Mouse (Mus musculus): ENCODE measurements at regions not wholly inside any gene's neighbourhood (a gene's known extent, or its start where the extent isn't known, plus 50 kb on each side); places are given as distances from the start of the nearest gene placed in this dataset.

DNA sequence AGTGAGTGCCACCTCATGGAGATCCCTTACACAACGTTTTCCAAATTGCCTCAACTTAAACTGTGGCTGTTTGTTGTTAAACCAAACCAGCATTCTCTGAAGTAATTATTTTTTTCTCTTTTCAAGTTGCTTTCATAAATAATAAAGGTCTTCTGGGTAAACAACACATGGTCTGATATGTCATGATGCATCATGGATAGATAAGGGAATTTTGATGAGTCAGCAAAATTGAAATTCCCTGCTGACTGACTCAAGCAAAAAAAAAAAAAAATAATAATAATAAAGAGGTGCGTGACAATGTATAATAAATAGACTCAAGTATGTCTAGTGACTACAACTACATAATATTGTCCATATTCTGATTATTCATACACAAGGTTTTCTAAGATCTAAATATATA lies 201.8 kb downstream of the Adgb start:
- Histone ChIP-seq H3K4me2 (ENCODE audit: low read length) (no peak overlapping the region), H3K4me3 (replicated peaks; ENCODE audit: low read depth, low read length) (no peak overlapping the region), H3K9me3 (replicated peaks; ENCODE audit: low read length) (no peaks in the 10 kb centered on the region), H3K27ac (no peak overlapping the region), H3K9ac (ENCODE audit: low read depth, low read length) (no peak overlapping the region), H3K4me1 (replicated peaks; ENCODE audit: insufficient read depth, low read length) (no peaks in the 10 kb centered on the region), H3K27me3 (ENCODE audit: insufficient read depth, low read length) (no peaks in the 10 kb centered on the region), H3K36me3 (ENCODE audit: insufficient read depth, low read length) (no peaks in the 10 kb centered on the region)
- ATAC-seq (replicated peaks; ENCODE audit: low FRiP score, low read depth): no peak
- 91% methylated on average over 2 of the region's 2 CpGs for WGBS
- DNase-seq (ENCODE audit: low spot score): no peak
- TF ChIP-seq CTCF (IDR thresholded peaks at IDR 0.05; ENCODE audit: low read depth): no peak

DNA sequence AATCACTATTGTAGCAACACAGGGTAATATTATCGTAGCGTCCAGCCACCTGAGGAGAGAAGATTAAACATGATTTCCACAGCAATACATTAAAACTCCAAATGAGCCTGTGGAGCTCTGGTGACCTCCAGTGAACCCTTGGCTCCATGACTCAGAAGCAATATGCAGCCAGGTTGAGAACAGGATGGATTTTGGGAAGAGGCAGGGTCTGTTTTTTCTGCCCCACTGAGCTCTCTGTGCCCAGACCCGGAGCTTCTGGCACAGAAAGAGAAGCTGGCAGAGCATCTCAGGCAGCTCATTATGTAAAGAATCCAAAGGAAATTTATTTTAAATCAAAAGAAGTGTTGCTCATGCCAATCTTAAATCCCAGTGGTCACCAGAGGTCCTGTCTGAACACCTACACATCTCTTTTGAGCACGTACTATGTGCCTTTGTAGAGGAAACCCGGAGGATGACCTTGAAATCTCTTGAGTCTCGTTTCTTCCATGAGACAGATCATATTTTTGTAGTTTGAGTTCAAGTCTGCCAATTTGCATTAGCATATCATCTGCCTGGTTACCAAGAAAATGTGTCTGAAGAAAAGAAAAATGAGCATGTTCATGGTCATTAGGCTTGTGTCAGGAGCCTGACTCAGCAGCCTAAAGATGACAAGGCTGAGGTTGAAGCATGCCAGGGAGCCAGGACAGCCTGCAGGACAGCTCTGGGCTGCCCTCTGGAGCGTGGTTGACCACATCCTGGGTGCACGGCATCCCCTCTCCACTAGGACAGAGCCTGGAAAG lies 219.4 kb downstream of the Adgb start:
- Histone ChIP-seq H3K27ac (no peak overlapping the region), H3K9ac (ENCODE audit: low read depth, low read length) (no peak overlapping the region), H3K4me3 (replicated peaks; ENCODE audit: low read depth, low read length) (no peak overlapping the region), H3K27me3 (ENCODE audit: insufficient read depth, low read length) (no peaks in the 10 kb centered on the region), H3K4me1 (replicated peaks; ENCODE audit: insufficient read depth, low read length) (no peaks in the 10 kb centered on the region), H3K9me3 (replicated peaks; ENCODE audit: low read length) (no peaks in the 10 kb centered on the region), H3K36me3 (ENCODE audit: insufficient read depth, low read length) (no peaks in the 10 kb centered on the region), H3K4me2 (ENCODE audit: low read length) (no peak overlapping the region)
- ATAC-seq (replicated peaks; ENCODE audit: low FRiP score, low read depth) (no peak), DNase-seq (ENCODE audit: low spot score) (no peak)
- no peak for TF ChIP-seq CTCF (IDR thresholded peaks at IDR 0.05; ENCODE audit: low read depth)
- 78% methylated on average over 8 of the region's 8 CpGs for WGBS

DNA sequence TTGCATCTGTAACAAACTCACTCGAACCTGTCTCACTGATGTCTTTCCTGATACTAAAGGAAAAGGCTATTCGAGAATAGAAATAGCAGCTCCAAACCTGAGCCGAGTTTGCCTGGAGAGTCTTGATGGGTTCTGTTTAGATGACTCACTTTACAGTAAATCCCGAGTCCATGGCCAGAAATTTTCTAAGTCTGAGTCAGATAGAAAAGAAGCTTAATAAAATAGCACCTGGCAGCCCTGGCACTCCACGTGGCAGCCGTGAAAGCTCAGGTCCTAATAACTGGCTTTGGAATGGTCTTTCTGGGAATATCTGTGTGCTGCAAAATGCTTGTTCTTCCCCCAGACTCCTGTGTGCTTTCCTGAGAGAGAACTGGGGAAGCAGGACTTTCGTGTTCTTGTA lies 220.0 kb downstream of the Adgb start:
- TF ChIP-seq CTCF (IDR thresholded peaks at IDR 0.05; ENCODE audit: low read depth): no peak
- no peaks in the 10 kb centered on the region for H3K9me3 ChIP-seq (replicated peaks; ENCODE audit: low read length)
- no peak overlapping the region for H3K4me2 ChIP-seq (ENCODE audit: low read length)
- no peaks in the 10 kb centered on the region for H3K27me3 ChIP-seq (ENCODE audit: insufficient read depth, low read length)
- no peak overlapping the region for H3K4me3 ChIP-seq (replicated peaks; ENCODE audit: low read depth, low read length)
- no peak for ATAC-seq (replicated peaks; ENCODE audit: low FRiP score, low read depth)
- no peaks in the 10 kb centered on the region for H3K36me3 ChIP-seq (ENCODE audit: insufficient read depth, low read length)
- H3K9ac ChIP-seq (ENCODE audit: low read depth, low read length): no peak overlapping the region
- 76% methylated on average over 7 of the region's 7 CpGs for WGBS
- H3K4me1 ChIP-seq (replicated peaks; ENCODE audit: insufficient read depth, low read length): no peaks in the 10 kb centered on the region
- DNase-seq (ENCODE audit: low spot score): no peak
- H3K27ac ChIP-seq: no peak overlapping the region

DNA sequence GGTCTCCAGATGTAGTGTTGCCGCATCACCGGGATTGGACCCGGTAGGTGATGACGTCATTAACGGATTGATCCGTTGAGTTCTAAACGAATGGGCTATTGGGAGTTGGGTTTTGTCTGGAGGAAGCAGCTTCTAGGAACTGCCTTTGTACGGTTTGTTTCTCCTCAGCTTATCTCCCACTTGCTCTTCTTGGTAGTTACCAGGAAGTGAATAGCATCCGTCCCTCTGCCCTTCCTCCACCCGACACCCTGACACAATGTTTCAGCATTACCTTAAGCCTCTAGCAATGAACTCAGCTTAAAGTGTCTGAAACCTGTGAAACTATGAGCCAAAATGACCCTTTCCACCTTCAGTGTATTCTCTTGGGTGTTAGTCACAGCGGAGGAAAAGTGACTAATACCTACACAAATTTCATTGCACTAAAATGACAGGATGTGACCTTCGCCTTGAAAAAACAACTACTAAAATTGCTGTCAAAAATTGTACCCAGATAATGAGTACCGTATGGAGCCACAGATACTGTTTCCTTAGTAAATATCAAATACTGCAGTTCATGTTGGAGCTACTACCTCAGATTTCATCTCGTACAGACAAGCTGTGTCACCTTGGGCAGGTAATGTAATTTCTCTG lies 237.1 kb downstream of the Adgb start:
- no peak overlapping the region for H3K4me3 ChIP-seq (replicated peaks; ENCODE audit: low read depth, low read length)
- H3K27ac ChIP-seq: no peak overlapping the region
- no peak for TF ChIP-seq CTCF (IDR thresholded peaks at IDR 0.05; ENCODE audit: low read depth)
- DNase-seq (ENCODE audit: low spot score) (no peak), ATAC-seq (replicated peaks; ENCODE audit: low FRiP score, low read depth) (no peak)
- H3K9me3 ChIP-seq (replicated peaks; ENCODE audit: low read length): no peaks in the 10 kb centered on the region
- 85% methylated on average over 14 of the region's 14 CpGs for WGBS
- no peaks in the 10 kb centered on the region for H3K27me3 ChIP-seq (ENCODE audit: insufficient read depth, low read length)
- no peaks in the 10 kb centered on the region for H3K4me1 ChIP-seq (replicated peaks; ENCODE audit: insufficient read depth, low read length)
- no peak overlapping the region for H3K9ac ChIP-seq (ENCODE audit: low read depth, low read length)
- no peak overlapping the region for H3K4me2 ChIP-seq (ENCODE audit: low read length)
- no peaks in the 10 kb centered on the region for H3K36me3 ChIP-seq (ENCODE audit: insufficient read depth, low read length)

DNA sequence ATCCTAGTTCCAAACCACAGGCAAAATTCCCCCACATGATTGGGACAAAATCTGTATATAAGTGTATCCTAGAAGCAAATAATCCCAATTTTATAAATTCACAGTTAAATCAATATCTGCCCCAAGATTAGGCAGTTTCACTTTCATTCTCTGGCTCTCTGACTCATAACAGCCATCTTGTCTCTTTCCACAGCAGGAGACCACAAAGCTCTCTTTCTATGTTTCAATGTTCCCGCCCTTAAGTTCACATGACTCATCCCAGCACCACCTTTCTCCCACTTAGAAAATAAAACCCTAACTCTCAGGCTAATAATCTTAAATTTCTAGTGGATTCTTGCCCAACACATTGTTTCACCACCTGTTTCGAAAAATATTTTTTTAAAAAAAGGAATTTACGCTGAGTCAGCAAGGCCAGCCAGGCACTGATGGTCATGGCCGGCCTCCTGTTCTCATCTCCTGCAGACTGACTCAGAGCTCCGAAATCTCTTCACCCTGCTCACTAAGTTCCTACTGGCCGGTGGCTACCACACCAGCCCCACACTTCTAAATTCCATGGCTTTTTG lies 247.5 kb downstream of the Adgb start:
- Histone ChIP-seq H3K9me3 (replicated peaks; ENCODE audit: low read length) (no peaks in the 10 kb centered on the region), H3K27me3 (ENCODE audit: insufficient read depth, low read length) (no peaks in the 10 kb centered on the region)
- no peak for ATAC-seq (replicated peaks; ENCODE audit: low FRiP score, low read depth)

DNA sequence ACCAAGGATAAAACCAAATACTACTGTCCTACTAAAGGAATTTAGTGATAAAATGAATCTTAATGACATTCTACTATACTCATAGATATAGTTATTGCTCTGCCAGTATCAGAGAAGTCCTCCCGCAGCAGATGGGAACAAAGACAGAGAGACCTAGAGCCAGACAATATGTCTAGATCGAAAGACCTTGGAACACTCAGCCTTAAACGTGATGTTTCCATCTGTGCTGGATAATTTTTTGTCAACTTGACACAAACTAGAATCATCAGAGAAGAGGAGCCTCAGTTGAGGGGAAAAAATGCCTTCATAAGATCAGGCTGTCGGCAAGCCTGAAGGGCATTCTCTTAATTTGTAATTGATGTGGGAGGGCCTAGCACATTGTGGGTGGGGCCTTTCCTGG lies 252.4 kb downstream of the Adgb start:
- no peaks in the 10 kb centered on the region for H3K27me3 ChIP-seq (ENCODE audit: insufficient read depth, low read length)
- no peak overlapping the region for H3K27ac ChIP-seq
- H3K9ac ChIP-seq (ENCODE audit: low read depth, low read length): no peak overlapping the region
- ATAC-seq (replicated peaks; ENCODE audit: low FRiP score, low read depth) (no peak), DNase-seq (ENCODE audit: low spot score) (no peak)
- 93% methylated on average over 4 of the region's 4 CpGs for WGBS
- no peak overlapping the region for H3K4me3 ChIP-seq (replicated peaks; ENCODE audit: low read depth, low read length)
- no peak overlapping the region for H3K4me2 ChIP-seq (ENCODE audit: low read length)
- TF ChIP-seq CTCF (IDR thresholded peaks at IDR 0.05; ENCODE audit: low read depth): no peak
- H3K4me1 ChIP-seq (replicated peaks; ENCODE audit: insufficient read depth, low read length): no peaks in the 10 kb centered on the region
- no peaks in the 10 kb centered on the region for H3K36me3 ChIP-seq (ENCODE audit: insufficient read depth, low read length)
- no peaks in the 10 kb centered on the region for H3K9me3 ChIP-seq (replicated peaks; ENCODE audit: low read length)

More for the DNA sequence above, 247.5 kb downstream of the Adgb start:
- H3K4me3 ChIP-seq (replicated peaks; ENCODE audit: low read depth, low read length): no peak overlapping the region
- no peak for TF ChIP-seq CTCF (IDR thresholded peaks at IDR 0.05; ENCODE audit: low read depth)
- DNase-seq (ENCODE audit: low spot score): no peak
- H3K9ac ChIP-seq (ENCODE audit: low read depth, low read length): no peak overlapping the region
- WGBS: 89% methylated on average over 6 of the region's 6 CpGs
- no peaks in the 10 kb centered on the region for H3K4me1 ChIP-seq (replicated peaks; ENCODE audit: insufficient read depth, low read length)
- no peak overlapping the region for H3K4me2 ChIP-seq (ENCODE audit: low read length)
- H3K36me3 ChIP-seq (ENCODE audit: insufficient read depth, low read length): no peaks in the 10 kb centered on the region
- no peak overlapping the region for H3K27ac ChIP-seq
